In genomic region chr14:121866574-121866973, GRCm38 (mm10) we compare ENCODE assay signal across 30 mouse cellular contexts. TPM values are rescaled to one million over a fixed set of nuclear protein-coding genes. Genes with fewer than 3 reads are reported as not detected.
"Had no signal": no experiment of that assay in that cellular context is flagged by ENCODE, and none has a peak within 500 bp of the region (broad histone marks: within the 10 kb centered on the region; RNA-seq: fewer than 3 reads in every experiment).

No protein-coding gene starts in this region.

- ATAC-seq: forebrain, embryonic 13.5 days; forebrain, embryonic 14.5 days; forebrain, embryonic 15.5 days; forebrain, embryonic 16.5 days; forebrain, postnatal 0 days had no signal

- H3K9me3 ChIP-seq: embryonic facial prominence, embryonic 10.5 days; embryonic facial prominence, embryonic 12.5 days; embryonic facial prominence, embryonic 13.5 days; embryonic facial prominence, embryonic 15.5 days; forebrain, embryonic 12.5 days; forebrain, embryonic 13.5 days; forebrain, embryonic 15.5 days; heart, embryonic 10.5 days; heart, embryonic 12.5 days had no signal

- H3K27ac ChIP-seq: embryonic facial prominence, embryonic 10.5 days; embryonic facial prominence, embryonic 12.5 days; embryonic facial prominence, embryonic 13.5 days; embryonic facial prominence, embryonic 15.5 days; forebrain, embryonic 12.5 days; forebrain, embryonic 13.5 days; forebrain, embryonic 15.5 days; gastrocnemius, adult 2 months; heart, adult 2 months; heart, embryonic 10.5 days had no signal

- DNase-seq: cerebellum, adult 9-10 months; cerebellum, adult 9-11 months; cerebellum, postnatal 10 days; cerebellum, postnatal 14 days; cerebellum, postnatal 25 days; cerebellum, postnatal 36 days; embryo, embryonic 11 days; forebrain, postnatal 0 days; gastrocnemius, adult 2 months; gastrocnemius, postnatal 10 days; gastrocnemius, postnatal 14 days; gastrocnemius, postnatal 25 days; gastrocnemius, postnatal 36 days; heart, adult 18-20 months; heart, adult 2 months had no signal

- H3K4me1 ChIP-seq: embryonic facial prominence, embryonic 10.5 days; embryonic facial prominence, embryonic 12.5 days; embryonic facial prominence, embryonic 13.5 days; forebrain, embryonic 15.5 days; heart, embryonic 10.5 days; heart, embryonic 12.5 days had no signal

- H3K27me3 ChIP-seq: embryonic facial prominence, embryonic 12.5 days; embryonic facial prominence, embryonic 13.5 days; embryonic facial prominence, embryonic 15.5 days; forebrain, embryonic 15.5 days; heart, embryonic 12.5 days had no signal

- H3K36me3 ChIP-seq: embryonic facial prominence, embryonic 10.5 days; embryonic facial prominence, embryonic 12.5 days; embryonic facial prominence, embryonic 13.5 days; embryonic facial prominence, embryonic 15.5 days; forebrain, embryonic 12.5 days; forebrain, embryonic 15.5 days; heart, embryonic 10.5 days; heart, embryonic 12.5 days had no signal

- H3K4me2 ChIP-seq: embryonic facial prominence, embryonic 12.5 days; embryonic facial prominence, embryonic 13.5 days; embryonic facial prominence, embryonic 15.5 days; forebrain, embryonic 12.5 days; forebrain, embryonic 13.5 days; forebrain, embryonic 15.5 days; heart, embryonic 11.5 days; heart, embryonic 12.5 days had no signal

- H3K9ac ChIP-seq: embryonic facial prominence, embryonic 12.5 days; embryonic facial prominence, embryonic 13.5 days; embryonic facial prominence, embryonic 15.5 days; forebrain, embryonic 12.5 days; forebrain, embryonic 13.5 days; forebrain, embryonic 15.5 days; forebrain, postnatal 0 days; heart, embryonic 12.5 days had no signal

- H3K4me3 ChIP-seq: embryonic facial prominence, embryonic 10.5 days; embryonic facial prominence, embryonic 12.5 days; embryonic facial prominence, embryonic 13.5 days; embryonic facial prominence, embryonic 15.5 days; erythroblast, embryonic 14.5 days; forebrain, embryonic 12.5 days; forebrain, embryonic 13.5 days; forebrain, embryonic 15.5 days; gastrocnemius, adult 2 months; heart, adult 2 months; heart, embryonic 10.5 days; heart, embryonic 12.5 days had no signal

RNA-seq across cellular contexts. Expression of gene Gpr18, which starts 49.0 kb away (rescaled TPM):
- total RNA-seq: forebrain, postnatal 0 days; gastrocnemius, adult 2 months; gastrocnemius, adult 8-10 months; gastrocnemius, postnatal 10 days; gastrocnemius, postnatal 14 days; gastrocnemius, postnatal 25 days; gastrocnemius, postnatal 36 days; gastrocnemius, postnatal 4 days had no signal
- polyA plus RNA-seq: erythroblast, embryonic 14.5 days; forebrain, embryonic 14.5 days; forebrain, postnatal 0 days had no signal
